Mouse (Mus musculus) layer of hippocampus, adult 2 months (tissue): Measurements from ENCODE around the gene Xrn1. TPM values are rescaled to one million over a fixed set of nuclear protein-coding genes. Genes with fewer than 3 reads are reported as not detected.

Experiments
- DNase-seq, 2 experiments: peaks; one replicate each; pipeline ENCODE4 v3.0.0; 2022; ENCODE audit warnings: low spot score in 2 of 2
- H3K27ac ChIP-seq: fragments of 200-600 bp; 2 replicates; pipeline ENCODE4 v1.8.1; 2022
- H3K4me3 ChIP-seq: fragments of 200-600 bp; 2 replicates; pipeline ENCODE4 v1.8.1; 2022; ENCODE audit warnings: mild to moderate bottlenecking
- CTCF ChIP-seq: fragments of 200-600 bp; conservative IDR thresholded peaks from 2 replicates; pipeline ENCODE4 v1.8.1; 2022; ENCODE audit warnings: antibody characterized with exemption, mild to moderate bottlenecking, moderate library complexity
- total RNA-seq, 2 experiments: library from RNA; stranded (reverse); gene quantifications; 2 replicates each; pipeline ENCODE4 v1.2.3; 2021

Xrn1 gene
- total RNA-seq, 2 experiments from 2014 or later, result 27.8 to 33.1 TPM

DNA sequence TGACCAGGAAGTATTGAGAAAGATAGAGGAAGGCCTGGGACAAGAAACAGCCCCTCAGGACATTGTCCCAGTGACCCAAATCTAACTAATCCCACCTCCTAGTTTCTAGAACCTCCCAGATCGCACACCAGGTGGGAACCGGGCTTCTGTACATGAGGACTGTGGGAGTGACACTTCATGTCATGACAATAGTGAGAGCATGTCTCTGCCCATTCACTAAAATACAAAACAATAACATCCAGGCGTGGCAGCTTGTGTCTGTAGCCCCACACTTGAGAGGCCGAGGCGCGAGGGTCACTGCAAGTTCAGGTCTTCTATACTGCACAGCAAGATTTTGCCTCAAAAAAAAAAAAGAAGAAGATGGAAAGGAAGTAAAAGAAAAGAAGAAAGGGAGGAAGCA is 25.3 kb downstream of the Xrn1 start:
- DNase-seq, result no peak
- no peak overlapping the region for H3K4me3 ChIP-seq
- no peak overlapping the region for H3K27ac ChIP-seq
- no peak for TF ChIP-seq CTCF

- TF ChIP-seq CTCF, result peak; percentile 41
- H3K4me3 ChIP-seq, result no peak overlapping the region
These were observed 37.7 kb downstream of the Xrn1 start for GRCm38 (mm10) chr9:95992255-95992654.

GRCm38 (mm10) chr9:96004455-96004854 is 49.9 kb downstream of the Xrn1 start:
- Histone ChIP-seq H3K4me3 (no peak overlapping the region), H3K27ac (no peak overlapping the region)
- TF ChIP-seq CTCF, result no peak
- no peak for DNase-seq

More at GRCm38 (mm10) chr9:95992255-95992654, 37.7 kb downstream of the Xrn1 start:
- no peak for DNase-seq
- no peak overlapping the region for H3K27ac ChIP-seq

GRCm38 (mm10) chr9:96010664-96011063 is 56.1 kb downstream of the Xrn1 start:
- Histone ChIP-seq H3K27ac (no peak overlapping the region), H3K4me3 (no peak overlapping the region)
- DNase-seq, result no peak
- TF ChIP-seq CTCF, result no peak

DNA sequence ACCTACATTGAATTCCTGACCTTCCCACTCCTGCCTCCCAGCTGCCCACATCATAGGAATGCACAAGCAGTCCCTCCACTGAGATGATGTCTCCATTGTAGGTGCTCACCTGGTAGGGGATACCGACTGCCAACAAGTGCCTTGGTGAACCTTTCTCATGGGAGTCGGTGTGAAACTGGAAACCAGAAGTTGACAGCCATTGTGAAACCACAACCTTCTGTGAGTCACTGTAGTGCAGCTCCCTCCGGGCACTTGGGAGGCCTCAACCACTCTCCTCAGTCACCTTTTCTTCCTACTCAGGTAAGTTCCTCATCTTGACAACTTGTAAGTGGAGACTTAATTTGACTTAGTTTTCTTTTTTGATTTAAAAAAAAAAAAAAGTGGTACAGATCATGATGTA is 69.4 kb downstream of the Xrn1 start:
- DNase-seq, result no peak
- H3K4me3 ChIP-seq, result no peak overlapping the region
- no peak for TF ChIP-seq CTCF
- H3K27ac ChIP-seq, result no peak overlapping the region

- H3K27ac ChIP-seq, result no peak overlapping the region
- DNase-seq, result no peak
- no peak for TF ChIP-seq CTCF
- H3K4me3 ChIP-seq, result no peak overlapping the region
These were observed 73.4 kb downstream of the Xrn1 start for GRCm38 (mm10) chr9:96027913-96028312.

DNA sequence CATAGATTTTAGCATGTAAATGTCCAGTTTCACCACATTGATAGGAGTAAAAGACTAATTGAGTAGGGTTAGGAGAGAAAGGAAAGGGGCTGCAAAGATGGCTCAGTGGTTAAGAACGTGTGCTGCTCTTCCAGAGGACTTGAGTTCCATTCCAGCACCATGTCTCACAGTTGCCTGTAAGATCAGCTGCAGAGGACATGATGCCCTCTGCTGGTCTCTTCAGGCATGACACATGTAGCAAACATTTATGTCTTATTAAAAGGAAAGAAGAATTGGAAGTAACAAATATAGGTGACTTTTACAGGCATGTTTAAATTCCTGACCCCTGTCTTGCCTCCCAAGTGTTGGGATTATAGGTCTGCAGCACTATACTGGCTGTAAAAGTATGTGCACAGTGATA is 74.3 kb downstream of the Xrn1 start:
- H3K4me3 ChIP-seq, result no peak overlapping the region
- peak in 1 of 2 experiments; percentile 23 for DNase-seq
- TF ChIP-seq CTCF, result peak; percentile 84
- no peak overlapping the region for H3K27ac ChIP-seq

DNA sequence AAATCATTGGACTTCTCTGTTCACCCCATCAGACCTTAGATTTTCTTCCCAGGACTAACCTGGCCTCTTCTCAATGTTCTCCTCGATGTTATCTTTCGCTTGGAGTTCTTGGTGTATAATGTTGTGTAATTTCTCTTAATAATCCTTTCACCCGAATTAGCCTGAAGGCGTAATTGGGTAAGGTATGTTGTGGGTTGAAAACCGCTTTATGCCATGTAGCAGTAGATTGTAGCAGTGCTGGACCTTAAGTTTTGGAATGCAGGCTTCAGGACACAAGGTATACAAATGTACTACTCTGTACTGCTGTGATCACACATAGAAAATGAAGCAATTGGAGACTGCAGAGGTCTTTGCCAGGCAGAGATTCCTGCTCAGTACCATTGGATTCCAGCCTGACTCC is 75.3 kb downstream of the Xrn1 start:
- no peak overlapping the region for H3K4me3 ChIP-seq
- no peak for DNase-seq
- H3K27ac ChIP-seq, result no peak overlapping the region
- no peak for TF ChIP-seq CTCF

DNA sequence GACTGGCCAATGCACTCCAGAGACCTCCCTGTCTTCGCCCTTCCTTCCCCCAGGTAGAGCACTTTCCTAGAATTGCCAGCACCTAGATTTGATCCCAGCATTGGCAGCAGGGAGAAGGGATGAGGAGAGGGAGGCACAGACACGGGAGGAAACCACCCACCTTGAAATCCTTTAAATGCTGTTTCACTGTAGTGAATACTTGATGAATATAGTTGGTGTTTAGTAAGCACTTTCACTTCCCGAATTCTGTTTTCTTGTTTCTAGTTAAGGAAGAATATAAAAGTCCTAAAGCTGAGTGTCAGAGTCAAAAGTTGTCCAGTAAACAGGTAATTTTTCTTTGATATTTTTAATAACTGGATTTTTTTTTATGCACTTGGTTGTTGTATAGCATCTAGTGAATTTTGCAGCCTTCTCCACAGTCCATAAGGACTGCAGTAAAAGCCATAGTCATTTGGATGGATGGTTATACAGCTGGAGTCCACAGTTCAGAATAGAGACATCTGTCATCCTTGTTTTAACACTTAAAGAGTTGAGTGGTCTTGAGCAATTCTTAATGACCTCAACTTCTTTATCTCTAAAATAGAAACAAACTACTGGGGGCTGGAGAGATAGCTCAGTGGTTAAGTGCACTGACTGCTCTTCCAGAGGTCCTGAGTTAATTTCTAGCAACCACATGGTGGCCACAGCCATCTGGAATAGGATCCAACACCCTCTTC is 81.0 kb downstream of the Xrn1 start:
- DNase-seq, result no peak
- Histone ChIP-seq H3K27ac (no peak overlapping the region), H3K4me3 (no peak overlapping the region)
- TF ChIP-seq CTCF, result no peak

GRCm38 (mm10) chr9:96044214-96044613 is 89.7 kb downstream of the Xrn1 start:
- Histone ChIP-seq H3K27ac (no peak overlapping the region), H3K4me3 (no peak overlapping the region)
- no peak for TF ChIP-seq CTCF
- DNase-seq, result no peak

DNA sequence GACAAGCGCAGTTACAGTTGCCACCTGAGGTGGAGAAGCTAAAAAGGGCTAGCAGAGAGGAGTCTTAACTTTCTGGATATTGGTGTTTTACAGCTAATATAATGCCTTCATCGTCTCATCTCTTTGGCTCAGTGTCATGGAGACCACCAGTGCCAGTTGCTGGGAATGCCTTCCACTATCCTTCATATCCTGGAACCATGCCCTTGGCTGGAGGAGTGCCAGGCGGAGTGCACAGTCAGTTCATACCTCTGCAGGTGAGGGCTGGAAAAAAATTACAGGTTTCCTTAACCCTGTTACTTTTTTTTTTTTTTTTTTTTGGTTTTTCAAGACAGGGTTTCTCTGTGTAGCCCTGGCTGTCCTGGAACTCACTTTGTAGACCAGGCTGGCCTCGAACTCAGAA is 96.9 kb downstream of the Xrn1 start:
- Histone ChIP-seq H3K27ac (no peak overlapping the region), H3K4me3 (no peak overlapping the region)
- no peak for TF ChIP-seq CTCF
- no peak for DNase-seq

DNA sequence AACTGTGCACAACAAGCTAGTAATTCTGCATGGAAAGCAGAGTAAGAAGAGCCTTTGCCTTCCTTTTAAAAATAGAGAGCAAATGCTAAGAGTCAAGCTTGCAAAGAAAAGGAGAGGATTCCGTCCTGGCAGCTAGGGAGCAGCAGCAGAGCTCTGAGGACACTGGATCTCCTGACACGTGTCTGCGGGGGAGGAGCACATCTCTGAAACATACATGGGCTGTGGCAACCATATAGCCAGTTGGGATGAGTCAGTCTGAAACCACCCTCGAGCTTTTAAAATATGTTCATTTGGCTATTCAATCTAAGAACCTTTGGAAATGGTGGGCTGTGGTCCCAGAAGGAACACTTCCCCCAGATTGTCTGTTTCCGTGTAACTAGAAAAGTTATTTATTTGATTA is 100.3 kb downstream of the Xrn1 start:
- peak; percentile 35 to 82 for DNase-seq
- Histone ChIP-seq H3K4me3 (no peak overlapping the region), H3K27ac (peak overlapping the region; percentile 61)
- peak; percentile 53 for TF ChIP-seq CTCF

DNA sequence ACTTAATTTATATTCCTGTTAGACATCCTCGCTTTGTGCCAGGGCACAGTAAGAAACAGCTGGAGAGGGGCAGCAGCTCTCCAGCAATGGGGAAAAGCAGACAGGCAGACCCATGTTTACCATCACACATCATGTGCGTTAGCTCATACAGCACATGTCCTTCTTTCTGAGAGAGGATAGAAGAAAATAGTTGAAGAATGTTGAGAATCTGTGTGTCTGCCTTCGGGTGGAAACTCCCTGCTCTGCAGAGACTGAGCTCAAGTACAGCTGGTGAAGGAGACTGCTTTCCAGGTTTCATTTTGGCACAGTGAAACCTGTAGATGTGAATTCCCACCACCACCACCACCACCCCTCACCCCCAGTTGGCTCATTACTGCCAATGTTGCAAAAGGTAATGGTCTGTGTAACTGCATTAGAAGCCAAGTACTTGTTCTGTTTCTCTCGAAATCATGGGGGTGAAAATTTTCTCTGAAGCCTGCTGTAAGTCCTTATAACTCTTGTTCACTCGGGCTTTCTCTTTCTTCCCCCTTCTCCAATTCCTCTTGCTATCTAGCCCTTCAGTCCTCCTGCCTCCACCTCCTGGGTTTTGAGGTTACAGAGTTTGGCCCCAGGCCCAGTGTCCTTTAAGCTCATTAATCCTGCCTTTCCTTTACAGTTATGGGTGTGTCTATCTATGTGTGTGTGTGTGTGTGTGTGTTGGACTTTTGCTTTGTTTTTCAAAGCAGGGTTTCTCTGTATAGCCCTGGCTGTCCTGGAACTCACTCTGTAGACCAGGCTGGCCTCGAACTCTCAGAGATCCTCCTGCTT is 102.1 kb downstream of the Xrn1 start:
- H3K4me3 ChIP-seq, result no peak overlapping the region
- no peak for DNase-seq
- no peak overlapping the region for H3K27ac ChIP-seq
- no peak for TF ChIP-seq CTCF
